Mouse (Mus musculus) CD4-positive helper T cell, adult 2 months (primary cell): Measurements from ENCODE around the gene Prkag1.

Experiments
- DNase-seq: peaks from one replicate; pipeline ENCODE4 v3.0.0-alpha.2; 2012; ENCODE audit warnings: low read depth, missing footprints, low spot score

Prkag1 gene

DNA sequence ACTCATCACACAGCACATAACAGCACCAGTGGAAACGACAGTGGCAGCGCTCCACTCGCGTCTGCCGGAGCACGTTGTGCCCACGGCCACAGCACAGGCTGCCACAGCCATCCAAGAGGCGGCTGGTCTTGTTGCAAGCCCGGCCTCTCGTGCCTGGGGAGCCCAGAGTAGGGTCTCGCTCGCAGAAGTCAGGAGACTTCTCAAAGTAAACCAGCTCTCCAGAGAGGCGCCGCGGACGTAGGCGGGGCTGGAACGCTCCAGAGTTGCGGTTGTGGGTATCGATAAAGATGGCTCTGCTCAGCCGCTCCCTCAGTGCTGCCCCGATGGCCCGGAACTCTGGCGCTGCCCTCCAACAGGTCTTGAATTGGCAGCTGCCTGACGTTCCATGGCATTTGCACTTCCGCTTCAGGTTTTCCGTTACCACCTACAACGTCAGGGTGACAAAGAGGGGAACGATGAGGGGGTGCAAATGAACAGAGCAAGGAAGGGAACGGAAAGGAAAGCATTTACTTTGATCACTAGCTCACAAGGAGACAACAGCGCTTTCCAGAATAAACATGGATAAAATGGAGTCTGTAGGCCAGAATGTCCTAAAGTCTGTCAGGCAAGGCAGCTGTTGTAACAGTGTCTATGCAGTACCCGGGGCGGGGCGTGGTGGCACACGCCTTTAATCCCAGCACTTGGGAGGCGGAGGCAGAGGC is 58.7 kb downstream of the Prkag1 start:
- peak; percentile 83 for DNase-seq

- peak; percentile 29 for DNase-seq
Measured at GRCm38 (mm10) chr15:98771813-98772425, 59.4 kb downstream of the Prkag1 start.

GRCm38 (mm10) chr15:98768259-98768658 is 63.1 kb downstream of the Prkag1 start:
- no peak for DNase-seq

- no peak for DNase-seq
Measured at GRCm38 (mm10) chr15:98765929-98766328, 65.4 kb downstream of the Prkag1 start.
